11 mouse cellular contexts compared by ENCODE assay signal in genomic region chr11:44539291-44539930, GRCm38 (mm10). TPM values are rescaled to one million over a fixed set of nuclear protein-coding genes. Genes with fewer than 3 reads are reported as not detected.
A peak's percentile ranks its signal among the peaks of the same experiment; 100 is the strongest.
DNase-seq lines count a peak whose midpoint lies in the region; ATAC-seq lines count a peak whose summit lies in the region.
"Had no signal": no experiment of that assay in that cellular context is flagged by ENCODE, and none has a peak within 500 bp of the region (broad histone marks: within the 10 kb centered on the region; RNA-seq: fewer than 3 reads in every experiment).

No protein-coding gene starts in this region.

- H3K4me3 ChIP-seq in limb, embryonic 11.5 days (ENCODE audit: low read depth, low read length) = no peak overlapping the region
- H3K4me3 ChIP-seq: intestine, embryonic 15.5 days; midbrain, embryonic 15.5 days had no signal

- H3K9me3 ChIP-seq in limb, embryonic 11.5 days (ENCODE audit: control insufficient read depth, low read length) = no peaks in the 10 kb centered on the region
- H3K9me3 ChIP-seq: intestine, embryonic 15.5 days; midbrain, embryonic 15.5 days had no signal

- ATAC-seq in common myeloid progenitor, adult 5-6 weeks (replicated peaks; ENCODE audit: low read depth, poor library complexity, severe bottlenecking) = peak; percentile 34
- ATAC-seq in limb, embryonic 11.5 days (ENCODE audit: insufficient number of reproducible peaks, low FRiP score, low TSS enrichment, low read depth) = no peak
- ATAC-seq: intestine, embryonic 15.5 days; midbrain, embryonic 15.5 days had no signal

- H3K4me1 ChIP-seq in limb, embryonic 11.5 days (ENCODE audit: control insufficient read depth, insufficient read depth, low read length) = peaks cover 10% of the 10 kb centered on the region

- H3K27me3 ChIP-seq in limb, embryonic 11.5 days (ENCODE audit: control insufficient read depth, insufficient read depth, low read length) = no peaks in the 10 kb centered on the region
- H3K27me3 ChIP-seq: intestine, embryonic 15.5 days; midbrain, embryonic 15.5 days had no signal

- 39% methylated on average over 10 of the region's 10 CpGs for WGBS in limb, embryonic 11.5 days

- peak; percentile 13 for DNase-seq in heart, adult 11 months
- DNase-seq in heart, adult 9 months (ENCODE audit: low spot score in 2 of 2) = no peak
- DNase-seq in 3T3-L1 (ENCODE audit: low read depth, low spot score) (peak; percentile 20), adipocyte (ENCODE audit: low spot score) (no peak)
- peak; percentile 51 for DNase-seq in limb, embryonic 11.5 days (ENCODE audit: low spot score)
- no peak for DNase-seq in adrenal gland, postnatal 10 days
- no peak for DNase-seq in heart, postnatal 4 days
- DNase-seq: cerebellum, postnatal 14 days had no signal

- no peak overlapping the region for H3K9ac ChIP-seq in limb, embryonic 11.5 days (ENCODE audit: low read length)
- H3K9ac ChIP-seq: intestine, embryonic 15.5 days; midbrain, embryonic 15.5 days had no signal

- peak overlapping the region; percentile 48 for H3K27ac ChIP-seq in limb, embryonic 11.5 days (replicated peaks; ENCODE audit: low read depth, low read length)
- H3K27ac ChIP-seq: intestine, embryonic 15.5 days; midbrain, embryonic 15.5 days had no signal

- H3K36me3 ChIP-seq in limb, embryonic 11.5 days (ENCODE audit: control insufficient read depth, insufficient read depth, low read length) = peaks cover 3% of the 10 kb centered on the region; the same call in 1 of the 2 replicates

- no peak overlapping the region for H3K4me2 ChIP-seq in limb, embryonic 11.5 days (ENCODE audit: low read depth, severe bottlenecking)
- H3K4me2 ChIP-seq: intestine, embryonic 15.5 days; midbrain, embryonic 15.5 days had no signal

RNA-seq across cellular contexts. Expression of gene Rnf145, which starts 20.6 kb away (rescaled TPM):
- total RNA-seq in common myeloid progenitor, adult 5-6 weeks (2017) = 29.1 and 42.5 TPM in 2 replicates
- polyA plus RNA-seq in limb, embryonic 11.5 days (2014; fragmentation: Nextera tagmentation; extraction: Ambion mirVana) = 95.3 and 96.1 TPM in 2 replicates
- total RNA-seq in adrenal gland, postnatal 10 days (2021) = 10 to 100 TPM; 49.3 to 74.8 TPM
- 10 to 100 TPM; 30.0 TPM for total RNA-seq in heart, postnatal 4 days (2021)

Comparison
In these comparisons a context has a peak if more than half of its experiments do, and no peak if none do; other contexts are left out.
1. DNase-seq: peak in heart, adult 11 months (single experiment), 3T3-L1 (single experiment) and limb, embryonic 11.5 days (single experiment); none in heart, adult 9 months (0 of 2), adipocyte (single experiment), adrenal gland, postnatal 10 days (single experiment) and heart, postnatal 4 days (single experiment).